Mouse (Mus musculus) intestine, embryonic 16.5 days (tissue): ENCODE data around the gene Irgq. TPM values are rescaled to one million over a fixed set of nuclear protein-coding genes. Genes with fewer than 3 reads are reported as not detected.

Source experiments
- polyA plus RNA-seq: library from polyadenylated mRNA; unstranded; fragments of >200 nt; fragmentation: Nextera tagmentation; extraction: Ambion mirVana; gene quantifications from 2 replicates; pipeline ENCODE4 v1.2.1, GENCODE M21; 2015

Irgq gene
- polyA plus RNA-seq, 1 experiment from 2014 or later, result 3.3 TPM

Other genes starting within 250 kb of the Irgq start
- 18.7 and 21.7 TPM in 2 replicates for gene Zfp61, start 229.5 kb upstream of the Irgq start, polyA plus RNA-seq
- gene Zfp94, start 214.0 kb upstream of the Irgq start, polyA plus RNA-seq, result 6.0 and 7.3 TPM in 2 replicates
- gene Tescl, start 196.8 kb upstream of the Irgq start, polyA plus RNA-seq, result not detected in 2 replicates
- 0.10 TPM in 1 of 2 replicates, not detected in the other for gene Lypd5, start 181.5 kb upstream of the Irgq start, polyA plus RNA-seq
- gene Kcnn4, start 160.4 kb upstream of the Irgq start, polyA plus RNA-seq, result 2.5 and 4.3 TPM in 2 replicates
- 20.4 and 22.0 TPM in 2 replicates for gene Smg9, start 131.1 kb upstream of the Irgq start, polyA plus RNA-seq
- gene Irgc1, start 78.4 kb upstream of the Irgq start, polyA plus RNA-seq, result 0.07 TPM in 1 of 2 replicates, not detected in the other
- 8.0 and 9.7 TPM in 2 replicates for gene Plaur, start 68.2 kb upstream of the Irgq start, polyA plus RNA-seq
- gene Cadm4, start 48.7 kb upstream of the Irgq start, polyA plus RNA-seq, result 1.2 and 1.5 TPM in 2 replicates
- gene Zfp428, start 23.7 kb upstream of the Irgq start, polyA plus RNA-seq, result 26.3 and 26.6 TPM in 2 replicates
- gene AC161166.1, start 18.2 kb upstream of the Irgq start, polyA plus RNA-seq, result 0.13 and 0.20 TPM in 2 replicates
- gene Pinlyp, start 15.4 kb downstream of the Irgq start, polyA plus RNA-seq, result 0.16 TPM in 1 of 2 replicates, not detected in the other
- 79.8 and 88.1 TPM in 2 replicates for gene Xrcc1, start 15.6 kb downstream of the Irgq start, polyA plus RNA-seq
- 33.2 and 38.1 TPM in 2 replicates for gene Ethe1, start 56.9 kb downstream of the Irgq start, polyA plus RNA-seq
- 3.1 TPM in 2 replicates for gene Zfp575, start 57.0 kb downstream of the Irgq start, polyA plus RNA-seq
- gene Phldb3, start 80.1 kb downstream of the Irgq start, polyA plus RNA-seq, result 0.35 and 0.36 TPM in 2 replicates
- 0.27 and 0.49 TPM in 2 replicates for gene Lypd3, start 105.9 kb downstream of the Irgq start, polyA plus RNA-seq
- gene Tex101, start 146.0 kb downstream of the Irgq start, polyA plus RNA-seq, result 0.12 TPM in 1 of 2 replicates, not detected in the other
- not detected in 2 replicates for gene BC049730, start 178.6 kb downstream of the Irgq start, polyA plus RNA-seq
- gene Gm4763, start 196.2 kb downstream of the Irgq start, polyA plus RNA-seq, result not detected in 2 replicates
- 3.3 and 3.4 TPM in 2 replicates for gene Cd177, start 229.6 kb downstream of the Irgq start, polyA plus RNA-seq
- 0.48 and 0.62 TPM in 2 replicates for gene Ceacam10, start 246.5 kb downstream of the Irgq start, polyA plus RNA-seq